Mouse (Mus musculus): ENCODE measurements around the gene Slc1a7. TPM values are rescaled to one million over a fixed set of nuclear protein-coding genes. Genes with fewer than 3 reads are reported as not detected.

Slc1a7 gene
- polyA plus RNA-seq, 1 experiment from 2014 or later, result 0.09 TPM

DNA sequence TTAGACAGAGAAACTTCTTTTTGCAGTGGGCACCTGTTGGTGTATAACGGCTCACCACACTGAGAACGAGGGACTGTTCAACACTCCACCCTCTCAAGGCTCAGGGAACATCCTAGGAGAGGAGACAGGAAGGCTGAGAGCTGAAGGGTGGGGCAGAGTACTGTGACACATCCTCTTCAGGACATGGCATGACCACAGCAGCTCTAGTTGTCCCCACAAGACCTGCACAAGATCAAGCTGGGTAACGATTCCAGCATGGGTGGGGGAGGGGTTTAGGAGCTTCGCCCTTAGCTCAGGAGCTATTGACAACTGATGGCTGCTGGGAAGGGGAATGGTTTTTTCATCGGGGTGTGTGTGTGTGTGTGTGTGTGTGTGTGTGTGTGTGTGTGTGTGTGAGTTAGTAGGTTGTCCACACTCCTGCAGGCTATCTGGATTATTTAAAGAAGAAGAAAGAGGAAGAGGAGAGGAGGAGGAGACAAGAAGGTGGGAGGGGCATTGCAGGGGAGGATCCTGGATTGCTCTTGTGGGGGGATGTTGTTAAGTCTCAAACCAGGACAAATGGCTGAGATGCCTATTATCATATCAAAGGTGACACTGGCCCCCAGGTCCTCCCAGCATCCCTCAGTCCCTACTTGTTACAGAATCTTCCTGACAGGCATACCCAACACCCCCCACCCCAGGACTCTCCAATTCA lies 1.6 kb upstream of the Slc1a7 start:
- Histone ChIP-seq H3K4me2 (no peak overlapping the region), H3K9ac (no peak overlapping the region), H3K27ac (ENCODE audit: low read depth) (no peak overlapping the region), H3K4me3 (ENCODE audit: low read depth, low read length) (no peak overlapping the region), H3K27me3 (ENCODE audit: insufficient read depth, low read length) (no peaks in the 10 kb centered on the region), H3K36me3 (ENCODE audit: insufficient read depth) (no peaks in the 10 kb centered on the region), H3K9me3 (ENCODE audit: low read depth, low read length) (no peaks in the 10 kb centered on the region), H3K4me1 (ENCODE audit: insufficient read depth) (peaks cover 10% of the 10 kb centered on the region; the same call in 1 of the 2 replicates)
- DNase-seq, result no peak
- no peak for ATAC-seq (ENCODE audit: insufficient read depth)
- 48% methylated on average over 5 of the region's 5 CpGs for WGBS
- TF ChIP-seq CTCF (IDR thresholded peaks at IDR 0.05; ENCODE audit: low read depth), result no peak

DNA sequence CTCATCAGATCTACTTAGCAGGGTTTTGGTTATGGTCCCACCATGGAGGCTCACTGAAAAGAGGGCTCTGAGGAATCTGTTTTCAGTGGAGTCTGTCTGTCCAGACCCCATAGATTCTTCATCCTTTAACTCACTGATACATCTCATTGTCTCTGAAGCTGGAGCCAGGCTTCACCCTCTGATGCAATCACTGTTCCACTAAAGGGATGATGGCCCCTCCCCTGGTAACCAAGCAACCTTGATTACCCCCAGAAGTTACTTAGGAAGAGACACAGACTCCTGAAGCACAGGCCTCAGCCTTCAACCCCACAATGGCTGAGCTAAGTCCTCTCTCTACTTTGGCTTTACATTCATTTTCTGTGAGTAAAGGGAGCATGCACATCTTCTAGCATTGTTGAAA lies 1.6 kb downstream of the Slc1a7 start:
- Histone ChIP-seq H3K4me1 (ENCODE audit: insufficient read depth) (no peaks in the 10 kb centered on the region), H3K4me2 (no peak overlapping the region), H3K9ac (no peak overlapping the region), H3K4me3 (ENCODE audit: low read depth, low read length) (no peak overlapping the region), H3K27me3 (ENCODE audit: insufficient read depth, low read length) (no peaks in the 10 kb centered on the region), H3K36me3 (ENCODE audit: insufficient read depth) (no peaks in the 10 kb centered on the region), H3K27ac (ENCODE audit: low read depth) (no peak overlapping the region), H3K9me3 (ENCODE audit: low read depth, low read length) (no peaks in the 10 kb centered on the region)
- no peak for DNase-seq
- TF ChIP-seq CTCF (IDR thresholded peaks at IDR 0.05; ENCODE audit: low read depth), result no peak
- ATAC-seq (ENCODE audit: insufficient read depth), result no peak

DNA sequence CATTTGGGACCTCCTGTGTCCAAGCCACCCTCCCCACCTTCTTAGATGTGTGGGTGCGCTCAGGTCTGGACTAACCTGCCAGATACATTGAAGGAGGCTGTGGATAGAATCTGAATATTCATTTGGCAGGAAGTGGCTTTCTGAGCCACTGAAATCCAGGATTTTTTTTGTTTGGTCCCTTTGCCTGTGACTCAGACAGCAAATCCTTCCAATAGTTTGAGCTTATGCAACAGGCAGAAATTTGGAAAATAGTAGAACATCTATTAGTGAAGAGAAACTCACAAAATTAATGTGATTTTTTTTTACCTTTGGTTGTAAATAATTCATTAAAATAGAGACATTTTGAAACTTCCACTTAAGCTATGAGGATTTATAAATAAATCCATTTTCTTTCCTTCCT lies 3.0 kb downstream of the Slc1a7 start:
- no peaks in the 10 kb centered on the region for H3K9me3 ChIP-seq (ENCODE audit: low read depth, low read length)
- 86% methylated on average over 1 of the region's 1 CpGs for WGBS
- no peak overlapping the region for H3K4me3 ChIP-seq (ENCODE audit: low read depth, low read length)
- TF ChIP-seq CTCF (IDR thresholded peaks at IDR 0.05; ENCODE audit: low read depth), result no peak
- H3K27ac ChIP-seq (ENCODE audit: low read depth), result no peak overlapping the region
- ATAC-seq (ENCODE audit: insufficient read depth) (no peak), DNase-seq (no peak)
- H3K4me1 ChIP-seq (ENCODE audit: insufficient read depth), result no peaks in the 10 kb centered on the region
- no peak overlapping the region for H3K9ac ChIP-seq
- H3K27me3 ChIP-seq (ENCODE audit: insufficient read depth, low read length), result no peaks in the 10 kb centered on the region
- H3K36me3 ChIP-seq (ENCODE audit: insufficient read depth), result no peaks in the 10 kb centered on the region
- no peak overlapping the region for H3K4me2 ChIP-seq

DNA sequence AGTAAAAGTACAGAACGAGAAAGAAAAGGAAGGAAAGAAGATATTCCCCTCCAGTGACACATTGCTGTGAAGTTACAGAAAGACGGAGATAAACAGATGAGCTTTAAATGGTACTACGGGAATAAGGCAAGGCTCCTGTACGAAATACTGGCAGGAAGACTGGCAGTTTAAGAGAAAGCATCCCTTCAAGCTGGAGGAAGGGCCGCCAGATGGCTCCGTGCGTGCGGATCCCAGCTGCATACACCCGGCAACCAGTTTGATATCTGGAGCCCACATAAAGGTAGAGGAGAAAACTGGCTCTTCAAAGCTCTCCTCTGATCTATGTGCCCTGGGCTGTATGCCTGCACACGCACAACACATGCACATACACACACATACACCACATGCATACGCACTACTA lies 6.4 kb downstream of the Slc1a7 start:
- ATAC-seq (ENCODE audit: insufficient read depth) (no peak), DNase-seq (no peak)
- no peaks in the 10 kb centered on the region for H3K36me3 ChIP-seq (ENCODE audit: insufficient read depth)
- H3K27me3 ChIP-seq (ENCODE audit: insufficient read depth, low read length), result no peaks in the 10 kb centered on the region
- no peak for TF ChIP-seq CTCF (IDR thresholded peaks at IDR 0.05; ENCODE audit: low read depth)
- H3K9ac ChIP-seq, result no peak overlapping the region
- H3K4me3 ChIP-seq (ENCODE audit: low read depth, low read length), result no peak overlapping the region
- no peaks in the 10 kb centered on the region for H3K9me3 ChIP-seq (ENCODE audit: low read depth, low read length)
- no peak overlapping the region for H3K4me2 ChIP-seq
- H3K4me1 ChIP-seq (ENCODE audit: insufficient read depth), result no peaks in the 10 kb centered on the region
- 63% methylated on average over 11 of the region's 11 CpGs for WGBS
- no peak overlapping the region for H3K27ac ChIP-seq (ENCODE audit: low read depth)

DNA sequence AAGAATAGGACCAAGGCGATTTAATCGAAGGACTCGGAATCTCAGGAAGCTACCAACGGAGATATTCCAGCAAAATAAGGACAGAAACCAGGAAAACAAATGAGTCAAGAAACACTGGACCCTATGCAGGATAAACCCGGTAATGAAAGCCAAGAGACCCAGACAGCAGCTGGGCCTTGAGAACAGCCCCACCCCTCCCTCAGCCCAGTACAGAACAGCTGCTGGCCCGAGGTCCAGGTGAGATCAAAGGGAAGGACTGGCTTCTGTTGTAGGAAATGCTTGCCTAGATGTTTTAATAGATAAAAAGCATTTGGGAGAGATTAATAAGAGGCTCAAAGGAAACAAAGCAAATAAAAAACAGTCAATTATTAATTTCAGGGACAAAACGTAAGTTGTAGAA lies 6.9 kb downstream of the Slc1a7 start:
- H3K9me3 ChIP-seq (ENCODE audit: low read depth, low read length), result no peaks in the 10 kb centered on the region
- no peaks in the 10 kb centered on the region for H3K36me3 ChIP-seq (ENCODE audit: insufficient read depth)
- no peak overlapping the region for H3K9ac ChIP-seq
- no peaks in the 10 kb centered on the region for H3K4me1 ChIP-seq (ENCODE audit: insufficient read depth)
- WGBS, result 64% methylated on average over 7 of the region's 7 CpGs
- TF ChIP-seq CTCF (IDR thresholded peaks at IDR 0.05; ENCODE audit: low read depth), result no peak
- H3K4me2 ChIP-seq, result no peak overlapping the region
- no peak overlapping the region for H3K4me3 ChIP-seq (ENCODE audit: low read depth, low read length)
- DNase-seq (no peak), ATAC-seq (ENCODE audit: insufficient read depth) (no peak)
- no peaks in the 10 kb centered on the region for H3K27me3 ChIP-seq (ENCODE audit: insufficient read depth, low read length)
- no peak overlapping the region for H3K27ac ChIP-seq (ENCODE audit: low read depth)

DNA sequence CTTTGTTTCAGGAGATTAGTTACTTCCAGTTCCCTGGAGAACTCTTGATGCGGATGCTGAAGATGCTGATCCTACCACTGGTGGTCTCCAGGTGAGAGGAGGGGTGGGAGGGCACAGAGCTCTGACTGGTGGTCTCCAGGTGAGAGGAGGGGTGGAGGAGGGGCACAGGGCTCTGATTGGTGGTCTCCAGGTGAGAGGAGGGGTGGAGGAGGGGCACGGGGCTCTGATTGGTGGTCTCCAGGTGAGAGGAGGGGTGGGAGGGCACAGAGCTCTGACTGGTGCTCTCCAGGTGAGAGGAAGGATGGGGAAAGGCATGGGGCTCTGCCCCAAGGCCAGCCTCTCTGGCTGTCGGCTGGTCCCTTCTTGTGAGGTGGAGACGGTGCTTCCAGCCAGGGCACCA lies 9.5 kb downstream of the Slc1a7 start:
- no peaks in the 10 kb centered on the region for H3K9me3 ChIP-seq (ENCODE audit: low read depth, low read length)
- no peak for TF ChIP-seq CTCF (IDR thresholded peaks at IDR 0.05; ENCODE audit: low read depth)
- no peak overlapping the region for H3K4me2 ChIP-seq
- no peak overlapping the region for H3K9ac ChIP-seq
- no peak overlapping the region for H3K27ac ChIP-seq (ENCODE audit: low read depth)
- DNase-seq (no peak), ATAC-seq (ENCODE audit: insufficient read depth) (no peak)
- no peaks in the 10 kb centered on the region for H3K4me1 ChIP-seq (ENCODE audit: insufficient read depth)
- no peaks in the 10 kb centered on the region for H3K27me3 ChIP-seq (ENCODE audit: insufficient read depth, low read length)
- WGBS, result 30% methylated on average over 4 of the region's 4 CpGs
- H3K36me3 ChIP-seq (ENCODE audit: insufficient read depth), result no peaks in the 10 kb centered on the region
- H3K4me3 ChIP-seq (ENCODE audit: low read depth, low read length), result no peak overlapping the region

DNA sequence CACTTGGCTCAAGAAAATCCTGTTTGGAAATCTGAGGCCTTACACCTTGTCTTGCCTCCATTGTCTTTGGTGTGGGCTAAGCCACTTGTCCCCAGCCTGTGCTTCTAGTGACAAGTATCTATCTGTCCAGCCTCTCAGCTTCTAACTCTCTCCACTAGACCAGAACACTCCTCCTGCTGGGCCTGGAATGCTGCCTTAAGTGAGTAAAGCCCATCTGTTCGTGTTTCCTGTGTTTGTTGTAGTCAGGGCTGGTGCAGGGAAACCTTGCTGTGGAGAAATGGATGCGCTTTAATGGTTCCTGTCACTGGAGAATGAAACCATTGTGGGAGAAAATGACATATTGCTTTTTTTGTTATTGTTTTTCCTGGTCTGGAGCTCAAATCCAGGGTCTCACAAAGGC lies 11.4 kb downstream of the Slc1a7 start:
- no peak overlapping the region for H3K9ac ChIP-seq
- peak; percentile 55 for DNase-seq
- no peak for TF ChIP-seq CTCF (IDR thresholded peaks at IDR 0.05; ENCODE audit: low read depth)
- no peak overlapping the region for H3K4me2 ChIP-seq
- H3K36me3 ChIP-seq (ENCODE audit: insufficient read depth), result no peaks in the 10 kb centered on the region
- H3K27ac ChIP-seq (ENCODE audit: low read depth), result peak overlapping the region; percentile 54
- 40% methylated on average over 2 of the region's 2 CpGs for WGBS
- no peak for ATAC-seq (ENCODE audit: insufficient read depth)
- H3K4me3 ChIP-seq (ENCODE audit: low read depth, low read length), result no peak overlapping the region
- no peaks in the 10 kb centered on the region for H3K9me3 ChIP-seq (ENCODE audit: low read depth, low read length)
- H3K4me1 ChIP-seq (ENCODE audit: insufficient read depth), result no peaks in the 10 kb centered on the region
- H3K27me3 ChIP-seq (ENCODE audit: insufficient read depth, low read length), result no peaks in the 10 kb centered on the region
